Mouse (Mus musculus) kidney, embryonic 15.5 days (tissue): ENCODE measurements around the gene Clps. TPM values are rescaled to one million over a fixed set of nuclear protein-coding genes. Genes with fewer than 3 reads are reported as not detected.
A peak's percentile ranks its signal among the peaks of the same experiment; 100 is the strongest.
"Not testable (repeated sequence)": the region's sequence is repeated elsewhere in the genome, so short reads cannot be mapped to it uniquely, and the experiment has no call there.

Experiments used
- ATAC-seq: fragments of 200-750 bp; cut with Nextera tagmentation; replicated peaks from 2 replicates; pipeline ENCODE4 v1.8.0; 2017; ENCODE audit warnings: moderate TSS enrichment; ENCODE audit not compliant: low FRiP score
- H3K27ac ChIP-seq: fragments of 300-500 bp; sonication (generic); 2 replicates; pipeline ENCODE4 v1.5.1; 2015; ENCODE audit warnings: mild to moderate bottlenecking, inconsistent platforms
- H3K27me3 ChIP-seq: fragments of 300-500 bp; sonication (generic); 2 replicates; pipeline ENCODE4 v1.6.1; 2015; ENCODE audit warnings: inconsistent platforms
- H3K36me3 ChIP-seq: fragments of 300-500 bp; sonication (generic); 2 replicates; pipeline ENCODE4 v1.6.1; 2015; ENCODE audit warnings: inconsistent platforms
- H3K4me1 ChIP-seq: fragments of 300-500 bp; sonication (generic); 2 replicates; pipeline ENCODE4 v1.6.1; 2015; ENCODE audit warnings: inconsistent platforms
- H3K4me2 ChIP-seq: fragments of 300-500 bp; sonication (generic); 2 replicates; pipeline ENCODE4 v1.6.1; 2015; ENCODE audit warnings: moderate library complexity, mild to moderate bottlenecking, inconsistent platforms
- H3K4me3 ChIP-seq: fragments of 300-500 bp; sonication (generic); replicated peaks from 2 replicates; pipeline ENCODE4 v1.5.1; 2015; ENCODE audit warnings: mild to moderate bottlenecking, inconsistent platforms
- H3K9ac ChIP-seq: fragments of 300-500 bp; sonication (generic); 2 replicates; pipeline ENCODE4 v1.6.1; 2015; ENCODE audit warnings: mild to moderate bottlenecking, inconsistent platforms
- H3K9me3 ChIP-seq: fragments of 300-500 bp; sonication (generic); replicated peaks from 2 replicates; pipeline ENCODE4 v1.6.1; 2016; ENCODE audit warnings: inconsistent platforms
- WGBS: fragments of 180-500 bp; shearing (Covaris S2); methylation state at CpG from one replicate; pipeline ENCODE4 v1.1.7; 2015; ENCODE audit warnings: mixed read lengths; 5-methylcytosine and 5-hydroxymethylcytosine counted together
- polyA plus RNA-seq: library from polyadenylated mRNA; unstranded; fragments of >200 nt; fragmentation: Nextera tagmentation; extraction: Ambion mirVana; gene quantifications from 2 replicates; pipeline ENCODE4 v1.2.1, GENCODE M21; 2015

Gene Clps
- polyA plus RNA-seq, 1 experiment from 2014 or later = 2.6 TPM

GRCm38 (mm10) chr17:28575244-28576125, 14.9 kb upstream of the Clps start, which contains the start of gene Lhfpl5:
Lhfpl5 (plus strand) TSS chr17:28575641.
- H3K4me2 ChIP-seq = peak within 1 kb of the TSS; percentile 65
- H3K4me3 ChIP-seq = peak within 1 kb of the TSS; percentile 32
- 16% methylated on average over 50 of the region's 50 CpGs for WGBS
- no peak within 1 kb of the TSS for H3K9ac ChIP-seq
- H3K27ac ChIP-seq = no peak within 1 kb of the TSS
- H3K27me3 ChIP-seq = no peaks in the 10 kb centered on the region
- H3K36me3 ChIP-seq = no peaks in the 10 kb centered on the region
- ATAC-seq = peak; percentile 89
- H3K4me1 ChIP-seq = peaks cover 11% of the 10 kb centered on the region
- no peaks in the 10 kb centered on the region for H3K9me3 ChIP-seq

- no peak overlapping the region for H3K27ac ChIP-seq
- no peaks in the 10 kb centered on the region for H3K9me3 ChIP-seq
- H3K4me2 ChIP-seq = no peak overlapping the region
- no peaks in the 10 kb centered on the region for H3K27me3 ChIP-seq
- no peak for ATAC-seq
- no peak overlapping the region for H3K9ac ChIP-seq
- WGBS = 78% methylated on average over 6 of the region's 6 CpGs
- no peaks in the 10 kb centered on the region for H3K36me3 ChIP-seq
- H3K4me3 ChIP-seq = no peak overlapping the region
- peaks cover 11% of the 10 kb centered on the region for H3K4me1 ChIP-seq
Observed at GRCm38 (mm10) chr17:28572941-28573340, 12.4 kb upstream of the Clps start.

GRCm38 (mm10) chr17:28572521-28572920, 12.0 kb upstream of the Clps start:
- Histone ChIP-seq H3K4me3 (no peak overlapping the region), H3K4me2 (no peak overlapping the region), H3K4me1 (peaks cover 11% of the 10 kb centered on the region), H3K36me3 (no peaks in the 10 kb centered on the region), H3K9ac (no peak overlapping the region), H3K27ac (no peak overlapping the region), H3K9me3 (no peaks in the 10 kb centered on the region), H3K27me3 (no peaks in the 10 kb centered on the region)
- 79% methylated on average over 7 of the region's 7 CpGs for WGBS
- ATAC-seq = no peak

- Histone ChIP-seq H3K36me3 (no peaks in the 10 kb centered on the region), H3K9me3 (no peaks in the 10 kb centered on the region), H3K9ac (no peak overlapping the region), H3K27me3 (no peaks in the 10 kb centered on the region), H3K4me1 (peaks cover 11% of the 10 kb centered on the region), H3K27ac (no peak overlapping the region), H3K4me3 (no peak overlapping the region), H3K4me2 (no peak overlapping the region)
- WGBS = 74% methylated on average over 3 of the region's 3 CpGs
- ATAC-seq = no peak
Observed at GRCm38 (mm10) chr17:28571868-28572267, 11.3 kb upstream of the Clps start.

- H3K27ac ChIP-seq = no peak overlapping the region
- no peaks in the 10 kb centered on the region for H3K36me3 ChIP-seq
- H3K27me3 ChIP-seq = no peaks in the 10 kb centered on the region
- H3K4me2 ChIP-seq = no peak overlapping the region
- no peak for ATAC-seq
- WGBS = 61% methylated on average over 3 of the region's 3 CpGs
- H3K4me3 ChIP-seq = no peak overlapping the region
- no peaks in the 10 kb centered on the region for H3K4me1 ChIP-seq
- no peak overlapping the region for H3K9ac ChIP-seq
- H3K9me3 ChIP-seq = no peaks in the 10 kb centered on the region
Observed at GRCm38 (mm10) chr17:28567541-28567940, 7.0 kb upstream of the Clps start.

- Histone ChIP-seq H3K9me3 (no peaks in the 10 kb centered on the region), H3K9ac (no peak overlapping the region), H3K27me3 (no peaks in the 10 kb centered on the region), H3K4me1 (0 out of 2 replicates have a peak, but pooled peaks cover 2% of the 10 kb centered on the region), H3K4me3 (no peak overlapping the region), H3K4me2 (no peak overlapping the region), H3K27ac (no peak overlapping the region), H3K36me3 (no peaks in the 10 kb centered on the region)
- no peak for ATAC-seq
Observed at GRCm38 (mm10) chr17:28565181-28565580, 4.6 kb upstream of the Clps start.

GRCm38 (mm10) chr17:28561613-28562012, 1.0 kb upstream of the Clps start:
- H3K4me1 ChIP-seq = 0 out of 2 replicates have a peak, but pooled peaks cover 2% of the 10 kb centered on the region
- no peaks in the 10 kb centered on the region for H3K27me3 ChIP-seq
- 59% methylated on average over 7 of the region's 7 CpGs for WGBS
- no peak overlapping the region for H3K27ac ChIP-seq
- no peak overlapping the region for H3K9ac ChIP-seq
- H3K4me3 ChIP-seq = no peak overlapping the region
- H3K4me2 ChIP-seq = no peak overlapping the region
- no peak for ATAC-seq
- H3K9me3 ChIP-seq = no peaks in the 10 kb centered on the region
- no peaks in the 10 kb centered on the region for H3K36me3 ChIP-seq

GRCm38 (mm10) chr17:28557772-28558171, 2.8 kb downstream of the Clps start:
- Histone ChIP-seq H3K4me2 (no peak overlapping the region), H3K9me3 (no peaks in the 10 kb centered on the region), H3K27me3 (no peaks in the 10 kb centered on the region), H3K9ac (no peak overlapping the region), H3K36me3 (no peaks in the 10 kb centered on the region), H3K4me1 (0 out of 2 replicates have a peak, but pooled peaks cover 7% of the 10 kb centered on the region), H3K27ac (no peak overlapping the region), H3K4me3 (no peak overlapping the region)
- 73% methylated on average over 6 of the region's 6 CpGs for WGBS
- ATAC-seq = no peak

GRCm38 (mm10) chr17:28556635-28557396, 3.8 kb downstream of the Clps start:
- Histone ChIP-seq H3K9me3 (no peaks in the 10 kb centered on the region), H3K9ac (no peak overlapping the region)
- 53% methylated on average over 6 of the region's 6 CpGs for WGBS

GRCm38 (mm10) chr17:28554021-28554420, 6.5 kb downstream of the Clps start:
- not testable (repeated sequence) for H3K27me3 ChIP-seq, H3K36me3 ChIP-seq, H3K9ac ChIP-seq, H3K27ac ChIP-seq, H3K9me3 ChIP-seq, H3K4me2 ChIP-seq, ATAC-seq, H3K4me1 ChIP-seq, H3K4me3 ChIP-seq
- 96% methylated on average over 4 of the region's 4 CpGs for WGBS

More at GRCm38 (mm10) chr17:28556635-28557396, 3.8 kb downstream of the Clps start:
- H3K4me2 ChIP-seq = no peak overlapping the region
- no peak overlapping the region for H3K27ac ChIP-seq
- H3K27me3 ChIP-seq = no peaks in the 10 kb centered on the region
- ATAC-seq = no peak
- H3K4me3 ChIP-seq = no peak overlapping the region
- H3K4me1 ChIP-seq = 0 out of 2 replicates have a peak, but pooled peaks cover 7% of the 10 kb centered on the region
- no peaks in the 10 kb centered on the region for H3K36me3 ChIP-seq

- no peak overlapping the region for H3K4me3 ChIP-seq
- no peak for ATAC-seq
- H3K4me2 ChIP-seq = no peak overlapping the region
- H3K27ac ChIP-seq = no peak overlapping the region
- 6% methylated on average over 14 of the region's 14 CpGs for WGBS
- H3K36me3 ChIP-seq = no peaks in the 10 kb centered on the region
- H3K9me3 ChIP-seq = no peaks in the 10 kb centered on the region
- H3K4me1 ChIP-seq = 0 out of 2 replicates have a peak, but pooled peaks cover 5% of the 10 kb centered on the region
- H3K27me3 ChIP-seq = no peaks in the 10 kb centered on the region
- no peak overlapping the region for H3K9ac ChIP-seq
Observed at GRCm38 (mm10) chr17:28553040-28553793, 7.3 kb downstream of the Clps start.
